Mouse (Mus musculus) megakaryocyte, embryonic 14.5 days (primary cell): ENCODE data around the gene Foxk1. TPM values are rescaled to one million over a fixed set of nuclear protein-coding genes. Genes with fewer than 3 reads are reported as not detected.

Experiments used
- H3K27me3 ChIP-seq: replicated peaks from 2 replicates; pipeline ENCODE3; 2012; ENCODE audit warnings: inconsistent platforms
- H3K36me3 ChIP-seq: replicated peaks from 2 replicates; pipeline ENCODE3; 2012; ENCODE audit warnings: low read length, inconsistent platforms, mixed read lengths
- H3K4me1 ChIP-seq: 2 replicates; pipeline ENCODE4 v1.6.1; 2012; ENCODE audit warnings: inconsistent platforms
- H3K4me3 ChIP-seq: replicated peaks from 2 replicates; pipeline ENCODE3; 2012; ENCODE audit warnings: moderate library complexity, mild to moderate bottlenecking, inconsistent platforms
- H3K9me3 ChIP-seq: 2 replicates; pipeline ENCODE4 v1.6.1; 2012; ENCODE audit warnings: inconsistent platforms
- FLI1 ChIP-seq: IDR thresholded peaks from 2 replicates; pipeline ENCODE4 v1.6.1; 2012; ENCODE audit warnings: low read length, inconsistent platforms, mixed read lengths
- GATA1 ChIP-seq: IDR thresholded peaks from 3 replicates; pipeline ENCODE4 v1.6.1; 2012; ENCODE audit warnings: mixed read lengths, low read length, inconsistent platforms, borderline replicate concordance
- polyA plus RNA-seq: library from polyadenylated mRNA; stranded (reverse); fragments of >175 nt; gene quantifications from 2 replicates; pipeline ENCODE4 v1.2.3, GENCODE M21; 2012; ENCODE audit warnings: low replicate concordance; ENCODE audit not compliant: insufficient read depth

Foxk1 gene
- polyA plus RNA-seq, 1 experiment: 13.3 TPM

- H3K27me3 ChIP-seq: peaks cover 75% of the 10 kb centered on the region
- TF ChIP-seq FLI1: no peak
- H3K4me1 ChIP-seq: peaks cover 4% of the 10 kb centered on the region
- H3K36me3 ChIP-seq: no peaks in the 10 kb centered on the region
- H3K9me3 ChIP-seq: no peaks in the 10 kb centered on the region
- H3K4me3 ChIP-seq: no peak overlapping the region
Measured at GRCm38 (mm10) chr5:142489955-142490707, 88.8 kb downstream of the Foxk1 start.

DNA sequence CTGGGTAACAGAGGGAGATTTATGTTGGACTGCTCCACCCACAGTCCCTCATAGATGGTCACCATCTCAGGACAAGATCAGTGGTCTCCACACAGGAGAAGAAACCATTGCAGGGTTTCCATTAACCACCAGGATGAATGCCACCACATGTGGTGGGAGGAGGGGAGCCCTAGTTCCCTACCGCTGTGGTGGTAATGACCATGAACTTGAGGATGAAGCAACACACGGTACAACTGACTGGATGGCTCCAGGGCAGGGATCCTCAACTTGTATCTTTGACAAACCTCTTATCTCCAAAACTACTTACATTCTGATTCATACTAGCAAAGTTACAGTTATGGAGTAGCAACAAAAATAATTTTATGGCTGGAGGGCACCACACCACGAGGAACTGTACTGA is 92.0 kb downstream of the Foxk1 start:
- H3K36me3 ChIP-seq: no peaks in the 10 kb centered on the region
- TF ChIP-seq GATA1 (no peak), FLI1 (no peak)
- peaks cover 4% of the 10 kb centered on the region for H3K4me1 ChIP-seq
- no peak overlapping the region for H3K4me3 ChIP-seq
- H3K27me3 ChIP-seq: peaks cover 70% of the 10 kb centered on the region
- H3K9me3 ChIP-seq: no peaks in the 10 kb centered on the region

- no peaks in the 10 kb centered on the region for H3K36me3 ChIP-seq
- no peaks in the 10 kb centered on the region for H3K9me3 ChIP-seq
- H3K27me3 ChIP-seq: peaks cover 70% of the 10 kb centered on the region
- H3K4me3 ChIP-seq: no peak overlapping the region
- TF ChIP-seq GATA1 (no peak), FLI1 (no peak)
- peaks cover 11% of the 10 kb centered on the region for H3K4me1 ChIP-seq
Measured at GRCm38 (mm10) chr5:142495321-142496096, 94.2 kb downstream of the Foxk1 start.

DNA sequence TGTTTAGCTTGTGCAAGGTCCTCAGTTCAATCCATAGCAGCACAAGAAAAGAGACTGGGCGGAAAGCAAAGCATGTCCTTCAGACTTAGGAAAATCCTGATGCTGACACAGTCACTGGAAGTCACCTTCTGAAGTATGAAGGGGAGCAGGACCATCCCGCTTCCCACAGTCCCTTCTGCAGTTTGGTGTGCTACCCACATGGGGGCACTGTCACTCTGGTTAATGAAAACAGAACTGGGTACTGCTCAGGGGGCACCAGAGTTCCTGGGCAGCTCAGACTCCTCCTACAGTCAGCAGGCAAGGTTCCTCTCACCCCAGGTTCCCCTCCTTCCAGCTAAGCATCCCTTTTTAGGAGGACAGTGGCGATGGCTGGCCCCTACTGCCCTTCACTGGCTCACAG is 97.7 kb downstream of the Foxk1 start:
- H3K4me3 ChIP-seq: no peak overlapping the region

DNA sequence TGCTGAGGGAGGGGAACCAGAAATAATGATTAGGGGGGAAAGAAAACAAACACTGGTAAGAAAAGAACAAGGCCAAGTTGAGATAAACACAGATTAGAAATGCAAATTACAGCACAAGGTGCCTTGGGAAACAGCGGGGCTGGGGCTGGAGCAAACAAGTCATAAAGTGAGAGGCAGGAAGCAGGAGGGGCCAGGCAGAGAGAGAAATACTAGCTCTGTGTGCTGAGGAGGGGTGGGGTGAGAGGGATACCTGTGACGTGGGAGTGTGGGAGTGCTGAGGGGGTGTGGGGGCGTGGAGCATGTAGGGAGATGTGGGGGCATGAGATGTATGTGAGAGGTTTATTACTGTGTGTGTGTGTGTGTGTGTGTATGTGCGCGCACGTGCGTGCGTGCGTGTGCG is 99.6 kb downstream of the Foxk1 start:
- no peaks in the 10 kb centered on the region for H3K36me3 ChIP-seq
- H3K9me3 ChIP-seq: no peaks in the 10 kb centered on the region
- no peak for TF ChIP-seq FLI1
- no peak for TF ChIP-seq GATA1
- no peak overlapping the region for H3K4me3 ChIP-seq
- H3K27me3 ChIP-seq: peaks cover 52% of the 10 kb centered on the region
- peaks cover 28% of the 10 kb centered on the region for H3K4me1 ChIP-seq

More for the DNA sequence above, 97.7 kb downstream of the Foxk1 start:
- H3K27me3 ChIP-seq: peaks cover 66% of the 10 kb centered on the region
- H3K36me3 ChIP-seq: no peaks in the 10 kb centered on the region
- TF ChIP-seq GATA1: no peak
- no peak for TF ChIP-seq FLI1
- peaks cover 22% of the 10 kb centered on the region for H3K4me1 ChIP-seq
- H3K9me3 ChIP-seq: no peaks in the 10 kb centered on the region

GRCm38 (mm10) chr5:142502414-142502813 is 101.1 kb downstream of the Foxk1 start:
- Histone ChIP-seq H3K27me3 (peaks cover 58% of the 10 kb centered on the region), H3K4me3 (no peak overlapping the region), H3K9me3 (no peaks in the 10 kb centered on the region), H3K36me3 (no peaks in the 10 kb centered on the region), H3K4me1 (peaks cover 34% of the 10 kb centered on the region)
- TF ChIP-seq FLI1: no peak
- TF ChIP-seq GATA1: no peak

DNA sequence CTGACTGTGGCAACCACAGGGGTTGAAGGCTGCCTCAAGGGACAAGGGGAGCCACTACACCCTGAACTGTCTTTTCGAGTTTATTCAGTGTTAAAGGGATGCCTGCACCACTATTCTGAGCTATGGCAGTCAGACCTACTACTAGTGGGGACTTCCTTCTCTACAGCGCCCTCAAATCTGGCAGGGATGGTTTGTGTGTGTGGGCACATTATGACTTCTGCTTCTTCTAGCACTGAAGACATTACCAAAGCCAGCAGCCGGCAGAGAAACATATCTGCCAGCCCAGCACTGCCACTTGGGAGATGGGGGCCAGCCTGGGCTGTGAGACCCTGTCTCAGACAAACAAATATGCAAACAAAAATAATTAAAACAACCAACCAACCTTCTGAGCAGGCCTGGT is 102.9 kb downstream of the Foxk1 start:
- peaks cover 61% of the 10 kb centered on the region for H3K27me3 ChIP-seq
- no peaks in the 10 kb centered on the region for H3K36me3 ChIP-seq
- no peak for TF ChIP-seq GATA1
- no peak for TF ChIP-seq FLI1
- peaks cover 38% of the 10 kb centered on the region for H3K4me1 ChIP-seq
- no peaks in the 10 kb centered on the region for H3K9me3 ChIP-seq
- H3K4me3 ChIP-seq: no peak overlapping the region

GRCm38 (mm10) chr5:142505695-142506423 is 104.6 kb downstream of the Foxk1 start:
- Histone ChIP-seq H3K4me1 (peaks cover 35% of the 10 kb centered on the region), H3K9me3 (no peaks in the 10 kb centered on the region), H3K27me3 (peaks cover 64% of the 10 kb centered on the region), H3K4me3 (no peak overlapping the region), H3K36me3 (no peaks in the 10 kb centered on the region)
- no peak for TF ChIP-seq GATA1
- TF ChIP-seq FLI1: no peak

DNA sequence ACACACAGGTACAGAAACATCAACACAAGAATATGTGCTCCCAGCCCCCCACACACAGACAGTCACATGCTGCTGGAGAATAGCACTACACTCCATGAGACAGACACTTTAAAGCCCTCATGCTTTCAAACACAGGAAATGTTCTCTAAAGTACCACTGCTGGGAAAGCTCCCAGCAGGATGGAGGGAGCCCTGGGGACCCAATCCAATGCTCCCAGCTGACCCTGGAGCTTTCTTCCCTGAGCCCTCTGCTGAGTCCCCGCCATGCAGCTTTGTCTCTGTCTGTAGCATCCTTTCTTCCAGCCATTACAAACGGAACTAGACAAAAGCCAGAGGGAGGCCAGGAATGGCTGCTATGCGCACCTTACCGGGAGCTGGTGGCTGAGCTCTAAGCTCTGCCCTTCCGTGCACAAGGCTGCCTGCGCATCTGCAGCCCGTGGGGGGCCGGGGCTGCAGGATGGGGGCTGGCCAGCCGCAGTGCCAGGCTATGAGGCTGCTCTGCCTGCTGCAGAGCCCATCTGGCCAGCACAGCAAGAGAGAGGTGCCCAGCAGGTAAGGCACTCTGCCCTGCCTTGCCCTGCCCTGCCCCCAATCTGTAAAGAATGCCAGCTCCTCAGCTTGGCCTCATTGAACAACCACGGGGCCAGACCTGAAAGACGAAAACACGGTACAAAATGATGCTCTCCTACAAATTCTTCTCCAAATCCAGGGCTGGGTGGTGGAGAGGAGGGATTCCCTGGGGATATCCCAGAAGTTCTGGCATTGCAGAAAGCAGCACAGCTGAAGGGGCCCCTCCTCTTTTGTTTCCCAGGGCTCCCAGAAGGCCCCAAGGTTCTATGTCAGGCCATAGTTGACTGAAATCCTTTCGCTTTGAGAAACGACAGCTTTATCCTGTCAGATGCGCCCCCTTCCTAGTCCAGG is 108.1 kb downstream of the Foxk1 start:
- Histone ChIP-seq H3K4me3 (no peak overlapping the region), H3K36me3 (no peaks in the 10 kb centered on the region), H3K27me3 (peaks cover 74% of the 10 kb centered on the region), H3K4me1 (peaks cover 32% of the 10 kb centered on the region), H3K9me3 (no peaks in the 10 kb centered on the region)
- TF ChIP-seq FLI1 (no peak), GATA1 (no peak)
